Mouse (Mus musculus) splenic B cell, adult 2 months (primary cell): Measurements from ENCODE around the gene Syt8.
"Not testable (repeated sequence)": the region's sequence is repeated elsewhere in the genome, so short reads cannot be mapped to it uniquely, and the experiment has no call there.

Source experiments
- DNase-seq: peaks from one replicate; pipeline ENCODE4 v3.0.0-alpha.2; 2011; ENCODE audit warnings: low read depth, low spot score
- H3K27me3 ChIP-seq: 2 replicates; pipeline ENCODE4 v1.6.1; 2012; ENCODE audit warnings: mild to moderate bottlenecking, low read length, moderate library complexity, mixed read lengths; ENCODE audit not compliant: control insufficient read depth, poor library complexity, insufficient read depth, severe bottlenecking
- H3K36me3 ChIP-seq: 2 replicates; pipeline ENCODE4 v1.6.1; 2012; ENCODE audit warnings: mild to moderate bottlenecking, low read length, moderate library complexity, mixed read lengths; ENCODE audit not compliant: control insufficient read depth, poor library complexity, insufficient read depth, severe bottlenecking

Syt8 gene

DNA sequence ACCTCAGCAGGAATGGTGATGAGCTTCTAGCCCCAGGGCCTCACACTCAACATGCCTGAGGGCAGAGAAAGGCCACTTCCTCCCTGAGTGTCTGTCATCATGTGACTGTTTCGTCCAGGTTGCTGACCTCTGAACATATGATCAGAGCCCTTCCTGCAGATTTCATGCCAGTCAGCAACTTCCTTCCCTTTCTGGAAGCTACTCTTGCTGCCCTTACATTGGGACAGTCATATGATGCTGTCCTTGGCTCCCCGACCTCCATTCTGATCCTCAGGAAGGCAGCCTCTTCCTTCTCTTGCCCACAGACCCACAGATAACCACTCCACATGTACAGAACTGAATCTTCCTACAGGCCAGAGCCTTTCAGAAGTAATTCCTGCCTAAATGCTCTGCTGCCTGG, 36.6 kb upstream of the Syt8 start:
- no peak for DNase-seq
- no peaks in the 10 kb centered on the region for H3K36me3 ChIP-seq
- H3K27me3 ChIP-seq = no peaks in the 10 kb centered on the region

DNA sequence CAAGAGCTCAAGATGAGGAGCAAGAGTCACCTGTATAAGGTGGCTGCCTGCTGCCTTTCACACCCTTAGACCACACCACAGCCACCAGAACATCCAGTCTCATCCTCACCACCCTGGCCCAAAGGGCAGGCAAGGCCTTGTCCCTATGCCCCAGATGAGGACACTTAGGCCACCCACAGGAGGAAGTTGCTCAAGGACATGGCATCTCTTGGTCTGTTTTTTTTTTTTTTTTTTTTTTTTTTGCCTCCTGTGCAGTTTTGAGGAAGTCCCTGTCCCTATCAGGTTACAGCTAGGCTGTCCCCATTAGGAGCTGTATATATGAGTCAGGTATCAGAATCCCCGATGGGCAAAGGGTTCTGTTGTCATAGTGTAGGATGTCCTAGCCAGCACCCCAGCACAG, 35.4 kb upstream of the Syt8 start:
- H3K36me3 ChIP-seq = no peaks in the 10 kb centered on the region
- peak; percentile 25 for DNase-seq
- no peaks in the 10 kb centered on the region for H3K27me3 ChIP-seq

DNA sequence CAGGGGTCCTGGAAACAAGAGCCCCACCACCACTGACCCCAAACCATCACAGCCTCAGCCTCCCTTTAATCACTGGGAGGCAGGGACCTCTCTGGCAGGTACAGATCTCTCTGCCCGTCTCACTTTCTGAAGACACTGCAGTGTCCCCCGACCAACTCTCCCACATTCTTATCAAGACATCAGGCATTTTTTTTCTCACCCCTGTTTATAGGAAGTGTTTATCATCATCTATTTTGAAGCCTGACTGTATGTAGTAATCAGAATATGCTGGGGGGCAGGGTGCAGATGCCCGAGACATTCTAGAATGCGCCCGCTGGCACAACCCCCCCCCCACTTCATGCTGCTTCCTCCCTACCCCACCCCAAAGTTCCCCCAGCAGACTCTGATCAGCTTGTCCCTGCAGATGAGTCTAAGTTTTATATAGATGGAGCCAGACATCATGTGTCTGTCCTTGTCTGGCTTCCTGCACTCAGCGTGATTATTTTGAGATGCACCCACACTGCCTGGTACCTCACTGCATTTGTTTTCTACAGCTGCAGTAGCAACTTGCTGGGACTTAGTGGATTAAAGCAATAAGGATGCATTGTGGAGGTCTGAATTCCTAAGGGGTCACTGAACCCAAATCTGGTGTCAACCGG, 34.4 kb upstream of the Syt8 start:
- H3K36me3 ChIP-seq = no peaks in the 10 kb centered on the region
- no peak for DNase-seq
- no peaks in the 10 kb centered on the region for H3K27me3 ChIP-seq

DNA sequence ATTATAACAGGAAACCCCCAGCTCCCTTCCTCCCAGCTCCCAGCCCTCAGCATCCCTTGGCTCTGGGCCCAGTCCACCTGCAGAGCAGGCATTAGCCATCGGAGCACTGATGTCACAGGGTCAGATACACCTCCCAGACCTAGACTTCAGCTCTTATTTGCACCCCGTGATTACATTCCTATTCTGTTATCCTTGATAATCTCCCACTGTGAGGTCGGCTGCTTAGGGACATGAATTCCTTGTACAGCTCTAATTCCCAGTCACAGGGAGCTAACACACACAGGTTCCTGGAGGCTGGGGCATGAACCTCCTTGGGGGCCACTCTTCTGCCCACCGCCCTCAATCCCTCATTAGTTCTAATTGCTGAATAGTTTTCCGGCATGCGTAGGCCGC, 33.9 kb upstream of the Syt8 start:
- no peak for DNase-seq
- Histone ChIP-seq H3K36me3 (no peaks in the 10 kb centered on the region), H3K27me3 (no peaks in the 10 kb centered on the region)

DNA sequence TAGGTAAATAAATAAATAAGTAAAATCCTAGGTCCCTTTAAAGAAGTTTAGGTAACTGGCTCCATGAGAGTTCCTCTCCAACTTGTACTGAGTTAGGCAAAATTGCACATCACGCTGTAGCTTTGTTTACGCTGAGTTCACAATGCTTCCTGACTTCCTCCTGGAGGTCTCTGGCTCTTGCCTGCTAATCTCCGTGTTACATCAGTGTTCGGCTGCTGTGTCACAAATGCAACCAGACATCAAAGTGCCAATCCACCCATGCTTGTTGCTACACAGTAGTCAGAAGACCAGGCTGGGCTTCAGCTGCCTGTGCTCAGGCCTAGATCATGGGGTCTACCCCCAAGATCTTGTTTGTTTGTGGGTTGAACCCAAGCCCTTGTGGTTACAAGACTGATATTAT, 31.1 kb upstream of the Syt8 start:
- no peaks in the 10 kb centered on the region for H3K27me3 ChIP-seq
- H3K36me3 ChIP-seq = no peaks in the 10 kb centered on the region
- no peak for DNase-seq

DNA sequence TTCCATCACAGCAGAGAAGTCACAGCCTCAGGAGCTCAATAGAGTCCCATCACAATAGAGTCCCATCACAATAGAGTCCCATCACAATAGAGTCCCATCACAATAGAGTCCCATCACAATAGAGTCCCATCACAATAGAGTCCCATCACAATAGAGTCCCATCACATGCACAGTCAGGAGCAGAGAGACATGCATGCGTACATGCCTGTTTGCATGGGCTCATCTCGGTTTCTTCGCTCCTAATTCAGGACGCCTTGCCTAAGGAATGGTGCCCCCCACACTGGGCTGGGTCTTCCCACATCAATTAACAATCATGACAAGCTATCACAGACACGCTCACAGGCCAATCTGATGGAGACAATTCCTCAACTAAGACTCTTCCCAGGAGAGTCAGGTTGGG, 29.5 kb upstream of the Syt8 start:
- not testable (repeated sequence) for DNase-seq, H3K36me3 ChIP-seq, H3K27me3 ChIP-seq

DNA sequence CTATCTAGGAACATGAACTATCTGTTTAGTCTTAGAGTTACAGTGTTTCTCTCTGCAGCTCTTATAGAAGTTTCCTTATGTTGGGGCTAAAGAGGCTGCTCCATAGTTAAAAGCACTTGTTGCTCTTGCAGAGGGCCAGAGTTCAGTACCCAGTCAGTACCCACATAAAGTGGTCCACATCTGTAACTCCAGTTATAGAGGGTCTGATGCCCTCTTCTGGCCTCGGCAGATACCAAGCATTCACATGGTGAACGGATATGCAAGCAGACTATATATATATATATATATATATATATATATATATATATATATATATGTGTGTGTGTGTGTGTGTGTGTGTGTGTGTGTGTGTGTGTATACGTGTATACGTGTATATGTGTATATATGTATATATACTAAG, 26.7 kb upstream of the Syt8 start:
- H3K36me3 ChIP-seq = no peaks in the 10 kb centered on the region
- DNase-seq = peak; percentile 32
- no peaks in the 10 kb centered on the region for H3K27me3 ChIP-seq

DNA sequence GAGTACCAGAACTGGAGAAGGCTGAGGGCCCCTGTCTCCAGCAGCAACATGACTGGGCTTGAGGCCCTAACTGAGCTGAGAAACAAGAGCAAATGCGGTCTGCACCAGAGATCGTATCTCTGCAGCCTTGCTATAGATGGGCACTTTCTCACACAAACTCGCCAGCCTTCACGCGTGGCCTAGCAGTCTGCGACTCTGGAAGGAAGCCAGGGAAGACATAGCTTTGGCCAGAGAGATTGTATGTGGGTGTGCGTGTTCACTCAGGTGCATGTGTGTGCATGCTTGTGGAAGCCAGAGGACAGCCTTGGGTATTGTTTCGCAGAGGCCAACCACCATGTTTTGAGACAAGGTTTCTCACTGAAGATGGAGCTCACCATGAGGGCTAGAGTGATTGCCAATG, 26.0 kb upstream of the Syt8 start:
- DNase-seq = no peak
- Histone ChIP-seq H3K36me3 (no peaks in the 10 kb centered on the region), H3K27me3 (no peaks in the 10 kb centered on the region)

DNA sequence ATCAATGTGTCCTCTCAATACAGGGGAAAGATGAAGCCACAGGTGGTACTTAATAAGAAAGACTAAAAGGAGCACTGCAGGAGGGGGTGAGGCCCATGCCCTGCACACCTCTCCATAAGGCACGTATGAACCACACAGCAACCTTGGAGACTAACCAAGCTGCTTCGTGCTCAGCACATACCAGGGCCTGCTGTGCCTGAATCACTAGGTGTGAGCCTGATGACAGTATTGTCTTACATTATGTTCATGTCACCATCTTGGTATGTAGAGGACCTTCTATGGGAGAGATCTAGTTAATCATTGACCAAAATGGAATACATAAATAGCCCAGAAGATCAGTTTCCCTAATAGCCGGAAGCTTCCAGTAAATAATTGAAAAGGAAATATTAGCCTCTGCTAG, 25.0 kb upstream of the Syt8 start:
- Histone ChIP-seq H3K36me3 (no peaks in the 10 kb centered on the region), H3K27me3 (no peaks in the 10 kb centered on the region)
- no peak for DNase-seq

DNA sequence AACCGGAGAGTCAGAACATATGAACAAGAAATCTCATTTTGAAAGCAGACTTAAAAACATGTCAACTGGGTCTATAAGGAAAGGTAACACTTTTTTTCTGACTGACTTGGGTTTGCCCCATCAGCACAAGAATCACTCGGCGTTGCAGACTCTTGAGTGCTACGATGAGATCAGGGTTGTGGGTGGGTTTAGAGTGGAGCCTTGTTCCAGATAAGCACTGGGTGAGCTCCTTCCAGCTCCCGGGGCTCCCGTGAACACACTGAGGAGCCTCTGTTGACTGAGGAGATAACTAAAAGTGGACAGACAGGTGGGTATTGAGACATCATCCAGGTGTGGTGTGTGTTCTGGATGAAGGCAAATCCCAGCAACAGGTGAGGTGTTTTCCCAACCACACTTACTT, 21.4 kb upstream of the Syt8 start:
- DNase-seq = no peak
- H3K27me3 ChIP-seq = no peaks in the 10 kb centered on the region
- H3K36me3 ChIP-seq = no peaks in the 10 kb centered on the region

DNA sequence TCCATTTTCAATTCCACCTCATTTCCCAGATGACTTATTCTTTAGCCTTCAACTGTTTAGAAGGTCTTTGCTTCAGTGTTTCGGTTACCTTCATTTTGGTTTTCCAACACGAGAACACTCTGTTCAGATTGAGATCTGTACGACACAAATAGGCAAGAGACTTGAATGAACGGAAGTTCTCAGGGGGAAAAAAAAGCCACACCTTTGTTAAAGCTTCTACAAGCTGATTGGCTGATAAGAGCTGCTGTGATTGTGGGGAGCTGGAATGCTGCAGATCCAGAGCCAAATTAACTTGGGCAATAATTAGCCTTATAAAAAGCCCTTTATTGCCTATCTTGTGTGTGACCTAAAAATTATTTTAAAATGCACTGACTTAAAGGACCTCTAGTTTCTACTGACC, 19.3 kb upstream of the Syt8 start:
- H3K27me3 ChIP-seq = no peaks in the 10 kb centered on the region
- DNase-seq = no peak
- no peaks in the 10 kb centered on the region for H3K36me3 ChIP-seq

DNA sequence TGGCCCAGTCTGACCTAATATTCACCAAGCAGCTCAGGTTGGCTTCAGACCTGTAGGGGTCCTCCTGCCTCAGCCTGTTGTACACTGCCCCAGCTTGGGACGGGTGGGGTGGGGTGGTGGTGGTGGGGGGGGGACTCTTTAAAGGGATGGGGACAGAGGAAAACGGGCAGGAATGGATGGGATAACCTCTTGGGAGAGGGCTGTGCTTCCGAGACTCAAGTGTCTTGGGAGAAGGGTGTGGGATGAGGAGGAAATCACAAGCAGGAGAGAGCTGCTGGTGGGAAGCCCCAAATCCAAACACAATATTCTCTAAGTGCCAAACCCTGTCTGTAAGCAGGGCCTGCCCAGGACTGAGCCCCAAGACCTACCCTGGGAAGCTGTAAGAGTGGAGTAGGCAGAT, 18.4 kb upstream of the Syt8 start:
- no peak for DNase-seq
- Histone ChIP-seq H3K27me3 (no peaks in the 10 kb centered on the region), H3K36me3 (no peaks in the 10 kb centered on the region)

DNA sequence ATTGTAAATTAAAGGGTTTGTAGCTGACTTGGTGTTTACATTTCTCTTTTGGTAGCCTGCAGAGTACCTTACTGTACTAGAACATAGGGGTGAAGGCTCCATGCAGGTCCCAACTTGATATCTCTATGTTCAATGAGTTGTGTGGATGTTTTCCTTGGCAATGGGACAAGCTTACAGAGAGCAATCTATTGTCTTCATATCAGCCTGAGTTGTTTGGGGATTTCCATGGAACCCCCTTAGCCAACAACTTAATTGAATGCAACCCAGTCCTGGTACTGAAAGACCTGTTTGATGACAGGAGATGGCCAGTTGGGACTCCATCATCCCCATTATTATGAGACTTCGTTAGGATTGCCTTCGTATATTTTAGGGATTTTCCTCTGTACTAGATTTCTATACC, 16.6 kb upstream of the Syt8 start:
- Histone ChIP-seq H3K36me3 (no peaks in the 10 kb centered on the region), H3K27me3 (no peaks in the 10 kb centered on the region)
- DNase-seq = no peak

DNA sequence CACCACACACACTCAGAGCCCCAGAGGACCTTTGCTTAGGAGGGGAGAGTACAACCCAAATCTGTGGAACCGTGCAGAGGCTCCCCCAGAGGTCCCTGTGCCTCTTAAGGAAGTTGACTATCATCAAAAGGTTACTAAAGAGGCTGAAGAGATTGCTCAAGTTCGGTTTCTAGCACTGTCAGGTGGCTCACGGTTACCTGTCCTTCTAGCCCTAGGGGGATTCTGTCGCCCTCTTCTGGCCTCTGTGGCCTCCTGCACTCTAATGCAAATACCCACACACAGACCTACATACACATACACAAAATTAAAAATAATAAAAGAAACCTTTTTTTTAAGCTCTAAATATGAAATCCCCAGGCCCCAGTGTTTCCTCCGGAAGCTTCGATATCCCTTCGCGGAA, 16.0 kb upstream of the Syt8 start:
- Histone ChIP-seq H3K27me3 (no peaks in the 10 kb centered on the region), H3K36me3 (no peaks in the 10 kb centered on the region)
- no peak for DNase-seq

DNA sequence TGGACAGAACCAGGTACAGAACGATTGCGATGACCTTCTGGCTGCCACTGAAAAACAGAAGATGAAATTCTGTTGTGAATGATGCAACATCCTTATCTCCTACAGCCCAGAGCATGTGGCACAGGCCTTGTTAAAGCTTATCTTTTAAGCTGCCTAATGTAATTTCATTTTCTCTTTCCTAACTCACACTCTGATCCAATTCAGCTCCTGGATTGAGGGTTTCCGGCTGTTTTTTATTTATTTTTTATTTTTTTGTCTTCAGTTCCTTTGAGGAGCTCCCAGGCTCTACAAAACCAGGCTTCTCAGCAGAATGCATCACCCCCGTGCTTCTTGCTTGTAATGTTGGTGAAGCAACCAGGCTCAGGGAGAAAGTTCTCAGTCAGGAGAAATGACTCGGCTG, 14.8 kb upstream of the Syt8 start:
- no peak for DNase-seq
- no peaks in the 10 kb centered on the region for H3K36me3 ChIP-seq
- no peaks in the 10 kb centered on the region for H3K27me3 ChIP-seq

DNA sequence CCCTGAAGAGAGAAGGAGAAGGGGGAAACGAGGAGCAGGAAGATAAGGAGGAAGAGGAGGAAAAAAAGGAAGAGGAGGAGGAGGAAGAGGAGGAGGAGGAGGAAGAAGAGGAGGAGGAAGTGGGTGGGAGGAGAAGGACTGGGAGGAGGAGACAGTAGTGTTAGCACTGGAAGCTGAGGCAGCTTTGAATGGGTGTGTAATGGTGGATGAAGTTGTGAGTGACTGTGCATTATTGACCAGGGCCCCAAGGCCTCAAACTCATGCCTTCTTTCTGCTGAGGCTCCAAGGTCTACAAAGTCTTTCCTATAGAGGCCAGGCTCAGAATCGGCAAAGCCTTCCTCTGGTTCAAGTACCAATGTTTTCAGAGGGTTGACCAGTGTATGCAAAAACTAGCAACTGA, 12.8 kb upstream of the Syt8 start:
- no peaks in the 10 kb centered on the region for H3K36me3 ChIP-seq
- H3K27me3 ChIP-seq = no peaks in the 10 kb centered on the region
- DNase-seq = no peak
